Mouse (Mus musculus): ENCODE data around the gene Ccdc58.

GRCm38 (mm10) chr16:36101526-36101925 is 30.0 kb downstream of the Ccdc58 start:
- TF ChIP-seq CTCF (IDR thresholded peaks at IDR 0.05; ENCODE audit: borderline replicate concordance, insufficient read depth, low read depth, low read length), result no peak
- no peak for TF ChIP-seq POLR2A (IDR thresholded peaks at IDR 0.05; ENCODE audit: borderline replicate concordance, insufficient read depth, low read length)
